Mouse (Mus musculus): ENCODE results near the gene Uhmk1. TPM values are rescaled to one million over a fixed set of nuclear protein-coding genes. Genes with fewer than 3 reads are reported as not detected.

Gene Uhmk1
- polyA plus RNA-seq, 1 experiment from 2014 or later = 9.2 TPM

GRCm38 (mm10) chr1:170186531-170186930 is 28.7 kb downstream of the Uhmk1 start:
- Histone ChIP-seq H3K4me1 (ENCODE audit: control insufficient read depth, insufficient read depth, low read length) (no peaks in the 10 kb centered on the region), H3K27ac (replicated peaks; ENCODE audit: low read depth, low read length) (no peak overlapping the region), H3K27me3 (ENCODE audit: control insufficient read depth, insufficient read depth, low read length) (no peaks in the 10 kb centered on the region), H3K9me3 (ENCODE audit: control insufficient read depth, low read length) (no peaks in the 10 kb centered on the region), H3K4me2 (ENCODE audit: low read depth, severe bottlenecking) (no peak overlapping the region), H3K4me3 (ENCODE audit: low read depth, low read length) (no peak overlapping the region), H3K36me3 (ENCODE audit: control insufficient read depth, insufficient read depth, low read length) (no peaks in the 10 kb centered on the region), H3K9ac (ENCODE audit: low read length) (no peak overlapping the region)
- ATAC-seq (ENCODE audit: insufficient number of reproducible peaks, low FRiP score, low TSS enrichment, low read depth) (no peak), DNase-seq (ENCODE audit: low spot score) (no peak)
- 90% methylated on average over 5 of the region's 5 CpGs for WGBS

DNA sequence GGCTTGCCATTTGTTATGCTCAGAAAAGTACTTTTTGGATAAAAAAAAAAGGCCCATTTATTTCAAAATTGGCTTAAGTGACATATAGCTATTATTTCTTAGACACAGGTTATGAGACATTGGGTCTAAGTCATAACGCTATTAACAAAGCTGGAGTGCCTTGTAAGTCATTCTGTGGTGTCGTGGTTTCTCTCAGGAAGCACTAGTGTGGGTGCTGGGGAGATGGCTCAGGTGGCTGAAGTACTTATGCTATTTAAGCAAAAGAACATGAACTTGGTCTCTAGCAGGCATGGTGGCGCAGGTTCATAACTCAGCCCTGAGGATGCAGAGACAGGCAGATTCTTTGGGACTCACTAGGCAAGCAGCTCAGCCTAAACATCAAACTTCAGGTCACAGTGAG is 30.1 kb downstream of the Uhmk1 start:
- Histone ChIP-seq H3K36me3 (ENCODE audit: control insufficient read depth, insufficient read depth, low read length) (no peaks in the 10 kb centered on the region), H3K27ac (replicated peaks; ENCODE audit: low read depth, low read length) (no peak overlapping the region), H3K9ac (ENCODE audit: low read length) (no peak overlapping the region), H3K4me3 (ENCODE audit: low read depth, low read length) (no peak overlapping the region), H3K4me2 (ENCODE audit: low read depth, severe bottlenecking) (no peak overlapping the region), H3K27me3 (ENCODE audit: control insufficient read depth, insufficient read depth, low read length) (no peaks in the 10 kb centered on the region), H3K9me3 (ENCODE audit: control insufficient read depth, low read length) (no peaks in the 10 kb centered on the region), H3K4me1 (ENCODE audit: control insufficient read depth, insufficient read depth, low read length) (no peaks in the 10 kb centered on the region)
- 96% methylated on average over 3 of the region's 3 CpGs for WGBS
- ATAC-seq (ENCODE audit: insufficient number of reproducible peaks, low FRiP score, low TSS enrichment, low read depth) (no peak), DNase-seq (ENCODE audit: low spot score) (no peak)

GRCm38 (mm10) chr1:170182706-170183105 is 32.5 kb downstream of the Uhmk1 start:
- no peaks in the 10 kb centered on the region for H3K27me3 ChIP-seq (ENCODE audit: control insufficient read depth, insufficient read depth, low read length)
- no peak overlapping the region for H3K4me3 ChIP-seq (ENCODE audit: low read depth, low read length)
- ATAC-seq (ENCODE audit: insufficient number of reproducible peaks, low FRiP score, low TSS enrichment, low read depth) (no peak), DNase-seq (ENCODE audit: low spot score) (no peak)
- H3K4me1 ChIP-seq (ENCODE audit: control insufficient read depth, insufficient read depth, low read length) = no peaks in the 10 kb centered on the region
- no peaks in the 10 kb centered on the region for H3K36me3 ChIP-seq (ENCODE audit: control insufficient read depth, insufficient read depth, low read length)
- no peak overlapping the region for H3K9ac ChIP-seq (ENCODE audit: low read length)
- H3K27ac ChIP-seq (replicated peaks; ENCODE audit: low read depth, low read length) = no peak overlapping the region
- no peak overlapping the region for H3K4me2 ChIP-seq (ENCODE audit: low read depth, severe bottlenecking)
- H3K9me3 ChIP-seq (ENCODE audit: control insufficient read depth, low read length) = no peaks in the 10 kb centered on the region

DNA sequence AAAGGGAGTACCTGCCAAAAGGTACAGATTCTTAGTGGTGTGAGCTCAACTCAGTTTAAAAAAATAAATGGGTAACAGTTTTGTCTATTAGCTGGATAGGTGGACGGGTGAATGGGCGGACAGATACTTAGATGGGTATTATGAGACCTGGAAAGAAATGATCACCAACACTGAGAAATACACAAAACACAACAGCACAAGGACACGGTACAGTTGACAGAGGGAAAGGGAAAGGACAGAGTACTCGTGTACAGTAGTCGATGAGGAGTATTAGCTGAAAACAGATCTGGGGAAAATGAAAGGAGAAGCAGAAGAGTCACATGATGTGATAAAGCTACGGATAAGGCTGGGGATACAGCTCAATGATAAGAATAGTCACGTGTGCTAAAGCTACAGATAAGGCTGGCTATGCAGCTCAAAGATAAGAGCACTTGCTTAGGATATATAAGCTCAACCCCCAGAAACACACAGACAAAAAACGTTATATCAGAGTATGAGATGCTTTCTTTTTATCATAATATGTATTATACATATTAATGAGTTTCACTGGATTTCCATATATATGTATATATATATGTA is 38.4 kb downstream of the Uhmk1 start:
- DNase-seq (ENCODE audit: low spot score) (no peak), ATAC-seq (ENCODE audit: insufficient number of reproducible peaks, low FRiP score, low TSS enrichment, low read depth) (no peak)
- H3K9me3 ChIP-seq (ENCODE audit: control insufficient read depth, low read length) = no peaks in the 10 kb centered on the region
- H3K4me1 ChIP-seq (ENCODE audit: control insufficient read depth, insufficient read depth, low read length) = no peaks in the 10 kb centered on the region
- no peak overlapping the region for H3K4me2 ChIP-seq (ENCODE audit: low read depth, severe bottlenecking)
- H3K36me3 ChIP-seq (ENCODE audit: control insufficient read depth, insufficient read depth, low read length) = no peaks in the 10 kb centered on the region
- no peak overlapping the region for H3K27ac ChIP-seq (replicated peaks; ENCODE audit: low read depth, low read length)
- H3K4me3 ChIP-seq (ENCODE audit: low read depth, low read length) = no peak overlapping the region
- WGBS = 87% methylated on average over 8 of the region's 8 CpGs
- H3K9ac ChIP-seq (ENCODE audit: low read length) = no peak overlapping the region
- H3K27me3 ChIP-seq (ENCODE audit: control insufficient read depth, insufficient read depth, low read length) = no peaks in the 10 kb centered on the region

- Histone ChIP-seq H3K36me3 (ENCODE audit: control insufficient read depth, insufficient read depth, low read length) (no peaks in the 10 kb centered on the region), H3K9ac (ENCODE audit: low read length) (no peak overlapping the region), H3K27me3 (ENCODE audit: control insufficient read depth, insufficient read depth, low read length) (no peaks in the 10 kb centered on the region), H3K4me3 (ENCODE audit: low read depth, low read length) (no peak overlapping the region), H3K27ac (replicated peaks; ENCODE audit: low read depth, low read length) (no peak overlapping the region), H3K4me1 (ENCODE audit: control insufficient read depth, insufficient read depth, low read length) (no peaks in the 10 kb centered on the region), H3K4me2 (ENCODE audit: low read depth, severe bottlenecking) (no peak overlapping the region), H3K9me3 (ENCODE audit: control insufficient read depth, low read length) (no peaks in the 10 kb centered on the region)
- no peak for DNase-seq (ENCODE audit: low spot score)
- WGBS = 43% methylated on average over 6 of the region's 6 CpGs
- no peak for ATAC-seq (ENCODE audit: insufficient number of reproducible peaks, low FRiP score, low TSS enrichment, low read depth)
Observed at GRCm38 (mm10) chr1:170175848-170176247, 39.3 kb downstream of the Uhmk1 start.

- peak within 1 kb of the TSS; percentile 71 for H3K9ac ChIP-seq (ENCODE audit: low read length)
- DNase-seq (ENCODE audit: low spot score) (peak; percentile 98), ATAC-seq (ENCODE audit: insufficient number of reproducible peaks, low FRiP score, low TSS enrichment, low read depth) (peak; percentile 99)
- H3K4me3 ChIP-seq (ENCODE audit: low read depth, low read length) = peak within 1 kb of the TSS; percentile 87
- H3K4me2 ChIP-seq (ENCODE audit: low read depth, severe bottlenecking) = peak within 1 kb of the TSS; percentile 69
- H3K4me1 ChIP-seq (ENCODE audit: control insufficient read depth, insufficient read depth, low read length) = no peaks in the 10 kb centered on the region
- WGBS = under 1% methylated on average over 48 of the region's 52 CpGs
- no peaks in the 10 kb centered on the region for H3K9me3 ChIP-seq (ENCODE audit: control insufficient read depth, low read length)
- peak within 1 kb of the TSS; percentile 38; the same call in 1 of the 2 replicates for H3K27ac ChIP-seq (replicated peaks; ENCODE audit: low read depth, low read length)
- H3K27me3 ChIP-seq (ENCODE audit: control insufficient read depth, insufficient read depth, low read length) = no peaks in the 10 kb centered on the region
- H3K36me3 ChIP-seq (ENCODE audit: control insufficient read depth, insufficient read depth, low read length) = no peaks in the 10 kb centered on the region
Observed at GRCm38 (mm10) chr1:170174814-170175332, 40.3 kb downstream of the Uhmk1 start, which contains the start of gene Uap1. Uap1 (minus strand) TSS chr1:170174957.

DNA sequence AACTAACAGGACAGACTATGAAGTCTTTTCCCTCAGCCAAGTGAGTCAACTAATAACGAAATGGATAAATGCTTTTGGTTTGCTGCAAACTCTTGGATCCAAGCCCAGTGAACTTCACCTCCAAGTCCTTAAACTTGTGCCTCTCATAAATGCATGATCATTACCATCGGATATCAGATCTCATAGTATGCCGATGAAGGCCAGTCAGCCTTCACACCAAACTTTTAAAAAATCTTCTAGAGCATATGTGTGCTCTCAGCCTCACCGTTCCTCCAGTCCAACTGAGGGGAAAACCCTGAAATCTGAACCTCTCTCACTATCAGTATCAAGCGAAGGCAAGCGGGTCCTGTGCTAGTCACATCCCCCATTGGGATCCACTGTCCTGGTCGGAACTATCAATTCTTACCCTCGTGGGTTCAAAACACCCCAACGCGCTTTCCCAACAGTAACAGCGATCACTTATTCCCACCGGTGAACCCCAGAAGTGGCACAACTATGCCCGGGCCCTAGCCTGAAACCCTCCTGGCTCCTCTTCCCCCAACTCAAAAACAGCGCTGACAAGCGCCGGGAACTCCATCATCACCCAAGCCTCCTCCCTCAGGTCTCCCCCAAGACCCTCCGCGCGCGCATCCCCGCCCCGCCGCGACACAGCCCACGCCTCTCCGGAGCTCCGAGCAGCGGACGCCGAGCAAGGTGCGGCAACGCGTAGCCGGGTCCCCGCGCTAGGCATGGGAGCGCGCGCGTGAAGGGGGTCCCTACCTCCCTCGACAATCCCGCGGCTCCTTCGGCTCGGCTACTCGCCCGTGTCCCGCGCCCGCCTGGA is 41.0 kb downstream of the Uhmk1 start:
- under 1% methylated on average over 50 of the region's 50 CpGs for WGBS

GRCm38 (mm10) chr1:170167781-170168180 is 47.4 kb downstream of the Uhmk1 start:
- WGBS = 89% methylated on average over 6 of the region's 6 CpGs

More for the DNA sequence above, 41.0 kb downstream of the Uhmk1 start:
- H3K36me3 ChIP-seq (ENCODE audit: control insufficient read depth, insufficient read depth, low read length) = no peaks in the 10 kb centered on the region
- peak overlapping the region; percentile 69 for H3K4me2 ChIP-seq (ENCODE audit: low read depth, severe bottlenecking)
- ATAC-seq (ENCODE audit: insufficient number of reproducible peaks, low FRiP score, low TSS enrichment, low read depth) (0 out of 2 replicates have a peak, but pooled peaks have one; percentile 0), DNase-seq (ENCODE audit: low spot score) (no peak)
- H3K27ac ChIP-seq (replicated peaks; ENCODE audit: low read depth, low read length) = 0 out of 2 replicates have a peak overlapping the region, but pooled peaks have one; percentile 14
- no peaks in the 10 kb centered on the region for H3K4me1 ChIP-seq (ENCODE audit: control insufficient read depth, insufficient read depth, low read length)
- no peaks in the 10 kb centered on the region for H3K9me3 ChIP-seq (ENCODE audit: control insufficient read depth, low read length)
- H3K4me3 ChIP-seq (ENCODE audit: low read depth, low read length) = peak overlapping the region; percentile 87
- no peaks in the 10 kb centered on the region for H3K27me3 ChIP-seq (ENCODE audit: control insufficient read depth, insufficient read depth, low read length)
- peak overlapping the region; percentile 71 for H3K9ac ChIP-seq (ENCODE audit: low read length)

More at GRCm38 (mm10) chr1:170167781-170168180, 47.4 kb downstream of the Uhmk1 start:
- Histone ChIP-seq H3K27ac (replicated peaks; ENCODE audit: low read depth, low read length) (no peak overlapping the region), H3K9me3 (ENCODE audit: control insufficient read depth, low read length) (no peaks in the 10 kb centered on the region), H3K36me3 (ENCODE audit: control insufficient read depth, insufficient read depth, low read length) (peaks cover 3% of the 10 kb centered on the region), H3K27me3 (ENCODE audit: control insufficient read depth, insufficient read depth, low read length) (no peaks in the 10 kb centered on the region), H3K9ac (ENCODE audit: low read length) (no peak overlapping the region), H3K4me3 (ENCODE audit: low read depth, low read length) (no peak overlapping the region), H3K4me1 (ENCODE audit: control insufficient read depth, insufficient read depth, low read length) (no peaks in the 10 kb centered on the region), H3K4me2 (ENCODE audit: low read depth, severe bottlenecking) (no peak overlapping the region)
- DNase-seq (ENCODE audit: low spot score) (no peak), ATAC-seq (ENCODE audit: insufficient number of reproducible peaks, low FRiP score, low TSS enrichment, low read depth) (no peak)

All from limb, embryonic 11.5 days (tissue).